Mouse (Mus musculus): ENCODE results near the gene Atp13a2.

Gene Atp13a2

DNA sequence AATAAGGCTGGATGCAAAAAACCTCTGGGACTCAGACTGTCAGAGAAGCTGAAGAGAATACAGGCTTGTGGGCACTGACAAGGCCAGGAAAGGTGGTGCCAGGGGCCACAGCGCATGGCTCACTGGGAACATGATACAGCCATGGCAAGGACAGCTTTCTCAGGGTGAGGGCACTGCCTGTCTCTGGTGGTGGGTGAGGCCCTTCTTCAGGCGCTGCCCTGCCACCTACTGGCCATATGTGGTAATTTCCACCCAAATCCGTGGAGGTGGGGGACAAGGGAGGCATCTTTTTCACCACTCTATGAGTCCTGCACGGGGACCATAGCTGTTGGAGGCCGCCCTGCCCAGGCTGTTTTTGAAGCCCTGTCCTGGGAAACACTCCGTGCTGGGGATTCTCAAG is 45.1 kb downstream of the Atp13a2 start:
- DNase-seq (ENCODE audit: low spot score in 2 of 2), result peak; percentile 66 to 81

DNA sequence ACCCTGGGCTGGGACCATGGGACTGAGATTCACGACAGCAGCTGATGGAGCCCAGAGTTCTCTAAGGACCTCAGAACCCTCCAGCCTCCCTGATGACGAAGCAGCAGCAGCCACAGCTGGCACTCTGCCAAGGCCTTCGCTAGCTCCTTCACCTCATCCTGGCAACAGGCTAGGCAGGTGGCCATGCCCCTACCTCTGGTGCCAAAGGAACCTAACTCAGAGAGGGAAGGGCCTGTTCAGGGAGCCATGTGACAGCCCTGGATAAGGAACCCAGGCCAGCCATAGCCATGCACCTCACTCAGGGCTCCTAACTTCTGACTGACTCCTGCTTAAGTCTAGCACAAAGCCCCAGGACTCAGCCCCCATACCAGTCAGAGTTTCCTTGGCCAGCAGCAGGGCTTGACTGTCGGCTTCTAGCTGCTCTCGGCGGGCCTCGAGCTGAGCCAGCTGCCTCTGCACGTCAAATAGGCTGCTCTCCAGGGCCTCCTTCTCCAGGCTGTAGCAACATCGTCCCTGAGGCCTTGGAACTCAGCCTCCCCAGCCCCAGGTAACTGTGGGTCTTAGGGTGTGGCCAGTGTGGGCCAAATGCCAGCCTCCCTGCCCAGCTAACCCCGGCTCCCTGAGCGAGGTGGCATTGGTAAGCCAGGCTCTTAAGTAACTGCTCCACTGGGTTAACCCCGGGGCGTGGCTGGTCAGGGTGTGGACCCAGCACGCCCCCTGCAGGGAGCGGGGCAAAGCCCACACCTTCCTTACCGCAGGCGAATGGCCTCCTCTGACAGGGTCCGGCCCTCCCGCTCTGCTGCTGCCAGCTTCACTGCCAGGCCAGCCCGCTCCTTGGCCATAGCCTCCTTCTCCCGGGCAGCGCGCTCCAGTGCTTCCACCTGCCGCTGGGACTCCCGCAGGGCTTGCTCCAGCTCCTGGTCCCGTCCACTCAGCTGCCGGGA is 47.2 kb downstream of the Atp13a2 start:
- no peak for DNase-seq (ENCODE audit: low spot score in 2 of 2)

DNA sequence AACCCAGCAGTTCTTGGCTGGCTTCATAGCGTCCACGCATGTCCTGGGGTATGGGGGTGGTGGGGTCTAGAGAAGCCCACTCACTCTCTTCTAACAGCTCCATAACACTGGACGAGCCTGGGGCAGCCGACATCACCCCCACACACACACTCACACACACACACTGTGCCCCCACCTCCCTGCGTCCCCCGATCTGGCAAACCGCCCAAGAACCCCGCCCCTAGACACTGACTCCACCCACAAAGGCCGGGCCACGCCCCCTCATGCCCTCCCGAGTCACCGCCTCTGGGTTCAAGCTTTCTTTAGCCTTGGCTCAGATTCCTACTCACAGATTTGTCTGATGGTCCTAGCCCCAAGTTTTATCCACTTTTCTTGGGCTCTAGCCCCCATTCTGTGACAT is 54.4 kb downstream of the Atp13a2 start:
- no peak for DNase-seq (ENCODE audit: low spot score in 2 of 2)

DNA sequence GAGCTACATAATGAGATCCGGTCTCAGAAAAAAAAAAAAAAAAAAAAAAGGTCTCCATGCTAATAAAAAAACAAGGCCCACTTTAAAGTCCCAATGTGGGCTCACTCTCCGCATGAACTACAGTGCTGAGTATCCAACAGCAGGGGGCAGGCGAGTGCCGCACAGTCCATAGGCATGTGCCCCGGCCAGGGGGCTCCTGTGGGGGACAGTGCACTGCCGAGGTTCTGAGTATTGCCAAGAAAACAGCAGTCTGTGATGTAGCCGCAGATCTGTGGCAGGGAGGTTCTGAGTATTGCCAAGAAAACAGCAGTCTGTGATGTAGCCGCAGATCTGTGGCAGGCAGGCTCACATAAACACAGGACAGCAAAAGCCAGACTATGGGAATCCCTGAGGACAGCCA is 58.1 kb downstream of the Atp13a2 start:
- peak in 1 of 2 experiments; percentile 62 for DNase-seq (ENCODE audit: low spot score in 2 of 2)

DNA sequence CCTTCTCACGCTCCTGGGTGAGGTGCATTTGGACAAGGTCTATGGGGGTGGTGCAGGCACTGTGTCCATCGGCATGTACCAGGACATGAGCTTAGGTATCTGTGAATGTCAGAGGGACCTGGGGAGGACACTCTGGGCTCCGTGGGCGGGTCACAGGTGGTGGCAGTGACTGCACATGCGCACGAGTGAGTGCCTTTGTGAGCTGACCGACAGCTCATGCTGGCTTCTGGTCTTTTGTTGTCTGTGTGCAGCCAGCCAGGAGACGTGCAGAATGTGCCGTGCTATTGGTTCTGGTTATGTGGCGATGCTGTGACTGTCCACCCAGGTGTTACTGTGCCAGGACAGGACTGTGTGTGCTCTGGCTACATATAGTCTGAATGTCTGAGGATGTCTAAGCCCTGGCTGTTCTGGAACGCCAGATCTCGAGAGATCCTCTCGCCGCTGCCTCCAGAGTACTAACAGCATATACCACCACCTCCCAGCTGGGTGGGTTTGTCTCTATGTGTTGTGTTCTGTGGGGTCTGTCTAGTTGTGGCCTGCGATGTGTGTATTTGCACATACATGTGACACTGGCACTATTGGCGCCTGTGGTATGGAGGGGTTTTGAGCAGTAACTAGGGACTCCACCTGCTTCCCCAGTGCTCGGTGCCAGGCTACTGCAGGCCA is 62.3 kb downstream of the Atp13a2 start:
- DNase-seq (ENCODE audit: low spot score in 2 of 2), result no peak

DNA sequence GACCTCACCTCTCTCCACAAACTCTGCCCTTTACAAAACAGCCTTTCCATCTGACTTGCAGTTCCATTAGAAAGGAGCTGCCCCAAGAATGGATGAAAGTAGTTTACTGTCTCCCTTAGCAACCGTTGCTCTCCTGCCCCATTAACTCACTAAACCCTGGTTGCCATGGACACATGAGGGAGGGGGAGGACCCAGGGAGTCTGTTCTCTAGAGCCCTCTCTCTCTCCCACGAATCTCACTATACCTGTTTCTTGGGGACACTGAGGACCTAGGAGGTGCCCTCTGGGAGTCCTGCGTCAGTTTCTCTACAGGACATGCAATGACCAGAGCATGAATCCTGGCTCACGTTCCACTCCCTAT is 62.8 kb downstream of the Atp13a2 start:
- DNase-seq (ENCODE audit: low spot score in 2 of 2), result peak; percentile 65 to 71

DNA sequence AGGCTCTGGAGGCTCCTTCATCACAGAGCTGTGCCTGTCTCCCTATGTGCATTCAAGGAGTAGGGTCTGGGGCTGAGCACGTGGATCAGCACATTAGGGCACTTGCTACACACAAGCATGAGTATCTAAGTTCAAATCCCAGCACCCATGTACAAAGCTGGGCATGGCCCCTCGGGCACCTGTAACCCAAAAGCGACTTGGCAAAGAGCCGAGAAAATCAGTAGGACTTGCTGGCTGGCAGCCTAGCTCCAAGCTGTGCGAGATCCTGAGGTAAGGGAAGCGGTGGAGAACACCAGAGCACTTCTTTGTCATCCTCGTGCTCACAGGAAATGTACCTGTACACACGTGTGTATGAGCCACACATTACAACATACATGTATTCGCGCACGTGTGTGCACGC is 65.8 kb downstream of the Atp13a2 start:
- no peak for DNase-seq (ENCODE audit: low spot score in 2 of 2)

DNA sequence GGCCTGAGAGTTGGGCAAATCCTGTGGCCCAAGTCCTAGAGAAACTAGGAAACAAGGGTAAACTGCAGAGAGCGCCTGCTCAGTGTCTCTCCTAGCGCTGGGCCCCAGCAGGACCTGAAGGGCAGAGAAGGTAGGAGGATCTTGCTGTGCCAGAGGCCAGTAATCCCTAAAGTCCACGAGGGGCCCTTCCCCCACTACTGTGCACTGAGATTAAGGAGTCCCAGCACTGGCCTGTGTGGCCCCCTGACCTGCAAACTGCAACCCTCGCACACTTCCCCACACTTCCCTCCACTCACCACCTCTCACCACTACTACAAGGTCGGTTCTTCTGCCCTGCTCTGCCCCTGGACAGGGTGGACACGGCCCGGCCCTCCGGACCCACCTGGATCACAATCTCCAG is 66.5 kb downstream of the Atp13a2 start:
- DNase-seq (ENCODE audit: low spot score in 2 of 2), result no peak

DNA sequence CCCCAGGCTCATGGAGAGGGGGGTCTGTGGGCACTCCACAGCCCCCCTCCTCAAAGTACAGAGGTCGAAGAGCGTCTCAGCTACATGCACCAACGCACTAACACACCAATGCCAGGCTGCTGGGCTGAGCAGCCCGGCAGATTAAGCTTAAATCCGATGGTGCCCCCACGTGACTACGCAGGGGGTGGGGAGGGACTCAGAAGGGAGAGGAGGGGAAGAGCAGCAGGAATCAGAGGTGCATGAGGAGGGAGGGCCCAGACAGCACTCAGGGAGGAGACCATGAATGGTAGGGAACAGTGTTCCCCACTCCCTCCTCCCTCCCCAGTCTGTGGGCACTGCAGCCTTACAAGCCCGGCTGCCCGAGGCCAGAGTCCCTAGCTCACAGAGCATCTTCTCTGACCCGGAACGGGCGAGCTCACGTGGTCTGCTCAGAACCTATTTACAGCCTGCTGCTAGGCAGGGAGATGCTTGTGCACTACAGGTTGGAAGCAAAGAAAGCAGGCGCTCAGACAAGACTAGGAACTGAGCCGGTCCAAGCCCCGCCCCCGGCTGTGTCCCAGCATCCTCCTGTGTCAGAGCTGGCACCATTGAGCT is 67.0 kb downstream of the Atp13a2 start:
- peak; percentile 70 to 82 for DNase-seq (ENCODE audit: low spot score in 2 of 2)

Data from frontal cortex, postnatal 10 days (tissue).